Mouse (Mus musculus) mature B cell (primary cell): ENCODE data around the gene Tmem163.

ENCODE experiments used
- in situ Hi-C: fragments of 300-500 bp; cut with MboI; formaldehyde crosslinking; loops from 2 replicates; pipeline ENCODE4 v1.14.3; 2019

Gene Tmem163

GRCm38 (mm10) chr1:127679498-127680133, at the start of gene Tmem163:
Tmem163 (minus strand) TSS chr1:127679548.
- in situ Hi-C loops = no loop called here

GRCm38 (mm10) chr1:127729096-127729495, 49.7 kb upstream of the Tmem163 start, which contains the start of gene Acmsd:
Acmsd (plus strand) TSS chr1:127729413.
- in situ Hi-C loops = no loop called here

- in situ Hi-C loops = no loop called here
Observed at GRCm38 (mm10) chr1:127723596-127723995, 44.2 kb upstream of the Tmem163 start.

GRCm38 (mm10) chr1:127718290-127718689, 38.9 kb upstream of the Tmem163 start:
- in situ Hi-C loops = no loop called here

GRCm38 (mm10) chr1:127716441-127716840, 37.1 kb upstream of the Tmem163 start:
- in situ Hi-C loops = no loop called here

- in situ Hi-C loops = no loop called here
Observed at GRCm38 (mm10) chr1:127706269-127706668, 26.9 kb upstream of the Tmem163 start.

- in situ Hi-C loops = no loop called here
Observed at GRCm38 (mm10) chr1:127702187-127702586, 22.8 kb upstream of the Tmem163 start.

GRCm38 (mm10) chr1:127696533-127696932, 17.2 kb upstream of the Tmem163 start:
- in situ Hi-C loops = no loop called here

- in situ Hi-C loops = no loop called here
Observed at GRCm38 (mm10) chr1:127677661-127678580, 1.4 kb downstream of the Tmem163 start.

- in situ Hi-C loops = no loop called here
Observed at GRCm38 (mm10) chr1:127677131-127677631, 2.2 kb downstream of the Tmem163 start.

GRCm38 (mm10) chr1:127676516-127677099, 2.7 kb downstream of the Tmem163 start:
- in situ Hi-C loops = no loop called here

- in situ Hi-C loops = no loop called here
Observed at GRCm38 (mm10) chr1:127676116-127676515, 3.2 kb downstream of the Tmem163 start.

GRCm38 (mm10) chr1:127675253-127675652, 4.1 kb downstream of the Tmem163 start:
- in situ Hi-C loops = no loop called here

- in situ Hi-C loops = no loop called here
Observed at GRCm38 (mm10) chr1:127673221-127674050, 5.9 kb downstream of the Tmem163 start.

GRCm38 (mm10) chr1:127668161-127668560, 11.2 kb downstream of the Tmem163 start:
- in situ Hi-C loops = no loop called here

GRCm38 (mm10) chr1:127667110-127667860, 12.1 kb downstream of the Tmem163 start:
- in situ Hi-C loops = no loop called here

GRCm38 (mm10) chr1:127666221-127666620, 13.1 kb downstream of the Tmem163 start:
- in situ Hi-C loops = no loop called here

- in situ Hi-C loops = no loop called here
Observed at GRCm38 (mm10) chr1:127662385-127663068, 16.8 kb downstream of the Tmem163 start.

GRCm38 (mm10) chr1:127661118-127662012, 18.0 kb downstream of the Tmem163 start:
- in situ Hi-C loops = no loop called here
